Mouse (Mus musculus): ENCODE data around the gene Hus1b.

The Hus1b gene

GRCm38 (mm10) chr13:30947540-30947939, at the start of gene Hus1b:
Gene Hus1b, minus strand, starts transcription at chr13:30947759.
- DNase-seq (ENCODE audit: low spot score in 2 of 2), result no peak

- no peak for DNase-seq (ENCODE audit: low spot score in 2 of 2)
These were observed 46.8 kb upstream of the Hus1b start for GRCm38 (mm10) chr13:30994249-30994858.

GRCm38 (mm10) chr13:30993819-30994218, 46.3 kb upstream of the Hus1b start:
- peak; percentile 34 to 68 for DNase-seq (ENCODE audit: low spot score in 2 of 2)

- no peak for DNase-seq (ENCODE audit: low spot score in 2 of 2)
These were observed 42.7 kb upstream of the Hus1b start for GRCm38 (mm10) chr13:30990233-30990632.

GRCm38 (mm10) chr13:30989710-30990109, 42.2 kb upstream of the Hus1b start:
- DNase-seq (ENCODE audit: low spot score in 2 of 2), result no peak

GRCm38 (mm10) chr13:30987686-30988085, 40.1 kb upstream of the Hus1b start:
- no peak for DNase-seq (ENCODE audit: low spot score in 2 of 2)

GRCm38 (mm10) chr13:30986934-30987455, 39.4 kb upstream of the Hus1b start:
- no peak for DNase-seq (ENCODE audit: low spot score in 2 of 2)

GRCm38 (mm10) chr13:30985598-30986466, 38.3 kb upstream of the Hus1b start:
- DNase-seq (ENCODE audit: low spot score in 2 of 2), result peak in 1 of 2 experiments; percentile 43

- DNase-seq (ENCODE audit: low spot score in 2 of 2), result no peak
These were observed 37.7 kb upstream of the Hus1b start for GRCm38 (mm10) chr13:30985275-30985597.

GRCm38 (mm10) chr13:30981666-30982065, 34.1 kb upstream of the Hus1b start:
- no peak for DNase-seq (ENCODE audit: low spot score in 2 of 2)

GRCm38 (mm10) chr13:30978224-30978623, 30.7 kb upstream of the Hus1b start:
- DNase-seq (ENCODE audit: low spot score in 2 of 2), result no peak

- DNase-seq (ENCODE audit: low spot score in 2 of 2), result no peak
These were observed 29.1 kb upstream of the Hus1b start for GRCm38 (mm10) chr13:30976536-30977084.

GRCm38 (mm10) chr13:30974247-30974630, 26.7 kb upstream of the Hus1b start:
- DNase-seq (ENCODE audit: low spot score in 2 of 2), result no peak

GRCm38 (mm10) chr13:30973501-30974246, 26.1 kb upstream of the Hus1b start, which contains the start of the genes Exoc2 and Gm5447:
Gene Exoc2, minus strand, starts transcription at chr13:30974093.
Gene Gm5447, plus strand, starts transcription at chr13:30974204.
- DNase-seq (ENCODE audit: low spot score in 2 of 2), result peak; percentile 58 to 71

GRCm38 (mm10) chr13:30972102-30972501, 24.5 kb upstream of the Hus1b start:
- DNase-seq (ENCODE audit: low spot score in 2 of 2), result no peak

GRCm38 (mm10) chr13:30971047-30971446, 23.5 kb upstream of the Hus1b start:
- DNase-seq (ENCODE audit: low spot score in 2 of 2), result no peak

GRCm38 (mm10) chr13:30968311-30968710, 20.8 kb upstream of the Hus1b start:
- DNase-seq (ENCODE audit: low spot score in 2 of 2), result no peak

GRCm38 (mm10) chr13:30966507-30966911, 18.9 kb upstream of the Hus1b start:
- DNase-seq (ENCODE audit: low spot score in 2 of 2), result no peak

GRCm38 (mm10) chr13:30961932-30962331, 14.4 kb upstream of the Hus1b start:
- DNase-seq (ENCODE audit: low spot score in 2 of 2), result no peak

- DNase-seq (ENCODE audit: low spot score in 2 of 2), result no peak
These were observed 13.2 kb upstream of the Hus1b start for GRCm38 (mm10) chr13:30960714-30961113.

- DNase-seq (ENCODE audit: low spot score in 2 of 2), result no peak
These were observed 6.0 kb upstream of the Hus1b start for GRCm38 (mm10) chr13:30953580-30953979.

- DNase-seq (ENCODE audit: low spot score in 2 of 2), result no peak
These were observed 4.5 kb upstream of the Hus1b start for GRCm38 (mm10) chr13:30952044-30952443.
